Mouse (Mus musculus) lung, embryonic 15.5 days (tissue): ENCODE results near the gene Wnk2. TPM values are rescaled to one million over a fixed set of nuclear protein-coding genes. Genes with fewer than 3 reads are reported as not detected.

Experiments
- ATAC-seq: fragments of 200-750 bp; cut with Nextera tagmentation; 2 replicates; pipeline ENCODE4 v1.8.0; 2017; ENCODE audit warnings: moderate number of reproducible peaks, borderline replicate concordance; ENCODE audit not compliant: low FRiP score, low TSS enrichment; ENCODE audit errors: extremely low read depth
- H3K27ac ChIP-seq: fragments of 300-500 bp; sonication (generic); 2 replicates; pipeline ENCODE4 v1.5.1; 2015; ENCODE audit warnings: moderate library complexity, mild to moderate bottlenecking, inconsistent platforms
- H3K27me3 ChIP-seq: fragments of 300-500 bp; sonication (generic); 2 replicates; pipeline ENCODE4 v1.6.1; 2015; ENCODE audit warnings: inconsistent platforms
- H3K36me3 ChIP-seq: fragments of 300-500 bp; sonication (generic); 2 replicates; pipeline ENCODE4 v1.6.1; 2015; ENCODE audit warnings: inconsistent platforms
- H3K4me1 ChIP-seq: fragments of 300-500 bp; sonication (generic); 2 replicates; pipeline ENCODE4 v1.6.1; 2015; ENCODE audit warnings: inconsistent platforms
- H3K4me2 ChIP-seq: fragments of 300-500 bp; sonication (generic); 2 replicates; pipeline ENCODE4 v1.6.1; 2015; ENCODE audit warnings: inconsistent platforms, mild to moderate bottlenecking, moderate library complexity
- H3K4me3 ChIP-seq: fragments of 300-500 bp; sonication (generic); 2 replicates; pipeline ENCODE4 v1.5.1; 2015; ENCODE audit warnings: mild to moderate bottlenecking, inconsistent platforms
- H3K9ac ChIP-seq: fragments of 300-500 bp; sonication (generic); 2 replicates; pipeline ENCODE4 v1.6.1; 2015; ENCODE audit warnings: inconsistent platforms
- H3K9me3 ChIP-seq: fragments of 300-500 bp; sonication (generic); 2 replicates; pipeline ENCODE4 v1.6.1; 2016; ENCODE audit warnings: inconsistent platforms
- WGBS: fragments of 180-500 bp; shearing (Covaris S2); methylation state at CpG from one replicate; pipeline ENCODE4 v1.1.7; 2015; 5-methylcytosine and 5-hydroxymethylcytosine counted together
- polyA plus RNA-seq: library from polyadenylated mRNA; unstranded; fragments of >200 nt; fragmentation: Nextera tagmentation; extraction: Ambion mirVana; gene quantifications from 2 replicates; pipeline ENCODE4 v1.2.1, GENCODE M21; 2015

The Wnk2 gene
- polyA plus RNA-seq, 1 experiment from 2014 or later = 0.81 TPM

DNA sequence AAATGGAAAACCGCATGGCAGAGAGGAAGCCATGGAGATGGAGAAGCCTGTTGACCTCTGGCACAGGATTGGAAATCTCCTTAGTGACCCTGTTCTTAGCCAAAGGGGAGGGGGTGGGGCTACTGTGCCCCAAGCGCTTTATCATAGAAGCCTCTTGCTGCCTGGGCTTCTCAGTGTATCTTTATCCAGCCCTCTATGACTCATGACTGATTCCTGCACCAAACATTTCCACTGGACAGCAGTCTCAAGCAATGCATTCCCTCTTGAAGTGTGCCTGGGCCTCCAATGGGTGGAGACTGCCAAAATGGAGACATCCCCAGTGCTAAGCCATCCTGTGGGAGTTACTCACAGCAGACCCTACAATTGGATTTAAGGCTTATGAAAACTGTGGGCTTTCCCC is 157.7 kb downstream of the Wnk2 start:
- Histone ChIP-seq H3K9ac (no peak overlapping the region), H3K36me3 (no peaks in the 10 kb centered on the region), H3K9me3 (no peaks in the 10 kb centered on the region), H3K27ac (no peak overlapping the region), H3K4me2 (no peak overlapping the region), H3K4me3 (no peak overlapping the region), H3K4me1 (0 out of 2 replicates have a peak, but pooled peaks cover 4% of the 10 kb centered on the region), H3K27me3 (no peaks in the 10 kb centered on the region)
- 77% methylated on average over 2 of the region's 2 CpGs for WGBS
- ATAC-seq = no peak

Other genes starting within 250 kb of the Wnk2 start
- gene Fam120a, start 180.0 kb downstream of the Wnk2 start, polyA plus RNA-seq = 23.6 and 26.1 TPM in 2 replicates
- 44.5 and 45.1 TPM in 2 replicates for gene Ninj1, start 39.5 kb upstream of the Wnk2 start, polyA plus RNA-seq
- gene Card19, start 68.0 kb upstream of the Wnk2 start, polyA plus RNA-seq = 47.4 and 52.6 TPM in 2 replicates
- 1.5 and 2.2 TPM in 2 replicates for gene Susd3, start 100.7 kb upstream of the Wnk2 start, polyA plus RNA-seq
- 0.30 and 0.33 TPM in 2 replicates for gene Fgd3, start 172.3 kb upstream of the Wnk2 start, polyA plus RNA-seq
- 33.1 and 34.7 TPM in 2 replicates for gene Bicd2, start 193.6 kb upstream of the Wnk2 start, polyA plus RNA-seq